Mouse (Mus musculus) olfactory bulb, adult 2 months (tissue): ENCODE data around the gene Coro7. TPM values are rescaled to one million over a fixed set of nuclear protein-coding genes. Genes with fewer than 3 reads are reported as not detected.

Experiments
- H3K27ac ChIP-seq: fragments of 200-500 bp; 2 replicates; pipeline ENCODE4 v1.5.1; 2012; ENCODE audit warnings: low read depth, low read length; ENCODE audit not compliant: insufficient read depth
- H3K4me1 ChIP-seq: fragments of 200-500 bp; 2 replicates; pipeline ENCODE4 v1.6.1; 2012; ENCODE audit warnings: low read length; ENCODE audit not compliant: control insufficient read depth, insufficient read depth
- H3K4me3 ChIP-seq: fragments of 200-500 bp; 2 replicates; pipeline ENCODE4 v1.5.1; 2012; ENCODE audit warnings: mild to moderate bottlenecking, low read depth, low read length, moderate library complexity; ENCODE audit not compliant: insufficient read depth
- CTCF ChIP-seq: fragments of 200-500 bp; IDR thresholded peaks from 2 replicates; pipeline ENCODE4 v1.5.1; 2012; ENCODE audit warnings: low read depth, mild to moderate bottlenecking, low read length, moderate library complexity; ENCODE audit not compliant: insufficient read depth
- POLR2A ChIP-seq: fragments of 200-500 bp; IDR thresholded peaks from 2 replicates; pipeline ENCODE4 v1.6.1; 2012; ENCODE audit warnings: mild to moderate bottlenecking, low read depth, low read length, moderate library complexity; ENCODE audit not compliant: insufficient read depth
- WGBS: fragments of 180-500 bp; shearing (Covaris S2); methylation state at CpG from one replicate; pipeline ENCODE4 v1.1.7; 2018; 5-methylcytosine and 5-hydroxymethylcytosine counted together
- polyA plus RNA-seq: library from polyadenylated mRNA; stranded (reverse); fragments of >200 nt; gene quantifications from 2 replicates; pipeline ENCODE4 v1.2.4, GENCODE M21; 2012; ENCODE audit warnings: low replicate concordance; ENCODE audit not compliant: missing spikeins, insufficient read depth, insufficient read length

The Coro7 gene
- polyA plus RNA-seq, 1 experiment: not detected

DNA sequence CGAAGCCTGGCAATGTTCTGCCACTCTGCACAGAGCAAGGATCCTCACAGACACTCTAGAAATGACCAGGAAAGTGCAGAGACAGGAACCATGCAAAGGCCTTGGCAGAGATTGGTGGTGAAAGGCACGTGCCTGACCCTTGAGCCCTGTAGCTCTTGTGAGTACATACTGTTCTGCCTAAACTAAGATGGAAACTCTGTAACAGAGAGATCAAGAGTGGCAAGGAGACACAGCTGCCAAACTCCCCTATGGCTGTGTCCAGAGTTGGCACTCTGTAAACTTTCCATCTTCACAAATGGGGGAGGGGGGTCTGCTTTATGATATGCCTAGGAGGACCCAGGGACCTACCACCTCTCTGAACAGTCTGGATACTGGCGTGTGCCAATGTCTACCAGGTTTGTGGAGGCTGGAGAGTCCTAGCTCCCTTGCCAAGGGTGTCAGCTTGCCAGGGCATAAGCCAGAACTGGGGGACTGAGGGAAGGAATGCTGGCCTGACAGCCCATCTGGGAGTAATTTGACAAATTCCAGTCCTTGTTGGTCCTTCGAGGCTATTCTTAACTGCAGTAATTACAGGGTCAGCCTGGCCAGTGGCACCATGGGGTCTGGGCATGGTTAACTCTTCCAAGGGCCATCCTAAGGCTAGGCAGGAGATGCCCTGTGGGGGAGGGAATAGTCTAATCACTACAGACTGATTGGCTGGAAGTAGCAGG is 26.7 kb downstream of the Coro7 start:
- TF ChIP-seq CTCF (no peak), POLR2A (no peak)
- H3K4me1 ChIP-seq: peaks cover 36% of the 10 kb centered on the region
- WGBS: 48% methylated on average over 4 of the region's 4 CpGs
- no peak overlapping the region for H3K27ac ChIP-seq
- H3K4me3 ChIP-seq: no peak overlapping the region

DNA sequence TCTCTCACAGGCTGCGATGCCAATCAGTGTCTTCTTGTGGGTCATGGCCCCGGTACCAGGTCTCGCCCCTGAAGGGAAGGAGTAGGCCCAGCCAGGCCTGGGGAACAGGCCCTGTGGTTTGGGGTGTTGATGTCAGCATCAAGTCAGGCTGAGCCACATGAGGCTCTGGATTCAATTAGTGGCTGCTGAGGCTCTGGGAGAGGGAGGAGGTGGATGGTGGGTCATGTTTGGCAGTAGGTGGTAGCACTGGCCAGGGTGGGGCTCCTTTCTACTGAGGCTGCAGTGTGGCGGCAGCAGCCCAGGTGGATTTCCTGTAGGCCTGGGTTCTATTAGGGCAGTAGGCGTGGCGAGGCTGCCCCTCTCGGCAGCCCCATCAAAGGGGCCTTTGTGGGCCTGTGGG is 28.0 kb downstream of the Coro7 start:
- H3K27ac ChIP-seq: no peak overlapping the region
- WGBS: 69% methylated on average over 7 of the region's 7 CpGs
- H3K4me3 ChIP-seq: no peak overlapping the region
- H3K4me1 ChIP-seq: peaks cover 42% of the 10 kb centered on the region
- TF ChIP-seq POLR2A (no peak), CTCF (no peak)

GRCm38 (mm10) chr16:4651081-4651480 is 28.5 kb downstream of the Coro7 start:
- H3K4me1 ChIP-seq: peaks cover 36% of the 10 kb centered on the region
- TF ChIP-seq POLR2A (no peak), CTCF (no peak)
- 79% methylated on average over 1 of the region's 1 CpGs for WGBS
- no peak overlapping the region for H3K27ac ChIP-seq
- H3K4me3 ChIP-seq: no peak overlapping the region

DNA sequence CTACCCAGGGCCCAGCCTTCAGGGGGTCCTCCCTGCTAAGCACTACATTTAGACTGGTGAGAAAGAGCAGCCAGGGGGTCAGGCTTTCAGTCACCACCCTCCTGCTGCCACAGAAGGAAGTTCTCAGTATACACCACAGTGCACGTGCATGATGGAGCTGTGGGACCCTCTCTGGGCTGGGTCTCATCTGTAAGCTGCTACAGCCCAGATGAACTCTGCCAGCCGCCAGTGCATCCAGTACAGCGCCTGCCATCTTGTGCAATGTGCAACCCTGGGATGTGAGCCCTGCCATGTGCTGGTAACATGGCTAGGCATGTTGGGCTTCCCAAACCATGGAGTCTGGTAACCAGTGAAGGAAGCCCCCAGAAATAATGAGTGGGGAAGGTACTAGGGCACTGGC is 29.4 kb downstream of the Coro7 start:
- 89% methylated on average over 3 of the region's 3 CpGs for WGBS
- TF ChIP-seq CTCF (no peak), POLR2A (no peak)
- Histone ChIP-seq H3K4me1 (peaks cover 28% of the 10 kb centered on the region), H3K4me3 (no peak overlapping the region), H3K27ac (no peak overlapping the region)

GRCm38 (mm10) chr16:4649692-4650091 is 29.9 kb downstream of the Coro7 start:
- Histone ChIP-seq H3K4me1 (peaks cover 28% of the 10 kb centered on the region), H3K27ac (no peak overlapping the region), H3K4me3 (no peak overlapping the region)
- 91% methylated on average over 11 of the region's 11 CpGs for WGBS
- no peak for TF ChIP-seq CTCF
- no peak for TF ChIP-seq POLR2A

DNA sequence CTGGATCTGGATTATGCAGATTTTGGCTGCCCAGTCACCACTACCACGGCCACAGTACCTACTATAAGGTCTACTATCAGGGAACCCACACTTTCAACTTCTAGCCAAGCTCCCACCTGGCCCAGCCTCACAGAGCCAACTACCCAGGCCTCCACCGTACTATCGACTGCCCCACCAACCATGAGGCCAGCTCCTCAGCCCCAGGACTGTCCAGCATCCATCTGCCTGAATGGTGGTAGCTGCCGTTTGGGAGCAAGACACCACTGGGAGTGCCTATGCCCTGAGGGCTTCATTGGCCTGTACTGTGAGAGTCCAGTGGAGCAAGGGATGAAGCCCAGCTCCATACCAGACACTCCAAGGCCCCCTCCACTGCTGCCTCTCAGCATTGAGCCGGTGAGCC is 30.4 kb downstream of the Coro7 start:
- no peak for TF ChIP-seq CTCF
- no peak for TF ChIP-seq POLR2A
- H3K27ac ChIP-seq: no peak overlapping the region
- H3K4me3 ChIP-seq: no peak overlapping the region
- H3K4me1 ChIP-seq: peaks cover 28% of the 10 kb centered on the region
- 87% methylated on average over 5 of the region's 5 CpGs for WGBS

DNA sequence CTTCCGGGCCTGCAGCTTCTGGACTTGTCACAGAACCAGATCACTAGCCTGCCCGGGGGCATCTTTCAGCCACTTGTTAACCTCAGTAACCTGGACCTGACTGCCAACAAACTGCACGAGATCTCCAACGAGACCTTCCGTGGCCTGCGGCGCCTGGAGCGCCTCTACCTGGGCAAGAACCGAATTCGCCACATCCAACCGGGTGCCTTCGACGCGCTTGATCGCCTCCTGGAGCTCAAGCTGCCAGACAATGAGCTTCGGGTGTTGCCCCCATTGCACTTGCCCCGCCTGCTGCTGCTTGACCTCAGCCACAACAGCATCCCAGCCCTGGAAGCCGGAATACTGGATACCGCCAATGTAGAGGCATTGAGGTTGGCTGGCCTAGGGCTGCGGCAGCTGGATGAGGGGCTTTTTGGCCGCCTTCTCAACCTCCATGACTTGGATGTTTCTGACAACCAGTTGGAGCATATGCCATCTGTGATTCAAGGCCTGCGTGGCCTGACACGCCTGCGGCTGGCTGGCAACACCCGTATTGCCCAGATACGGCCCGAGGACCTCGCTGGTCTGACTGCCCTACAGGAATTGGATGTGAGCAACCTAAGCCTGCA is 31.1 kb downstream of the Coro7 start:
- TF ChIP-seq POLR2A (no peak), CTCF (no peak)
- peaks cover 34% of the 10 kb centered on the region for H3K4me1 ChIP-seq
- 89% methylated on average over 28 of the region's 28 CpGs for WGBS
- H3K27ac ChIP-seq: no peak overlapping the region
- H3K4me3 ChIP-seq: no peak overlapping the region

GRCm38 (mm10) chr16:4647651-4648141 is 31.9 kb downstream of the Coro7 start:
- no peak overlapping the region for H3K4me3 ChIP-seq
- 49% methylated on average over 13 of the region's 13 CpGs for WGBS
- no peak for TF ChIP-seq CTCF
- no peak for TF ChIP-seq POLR2A
- peaks cover 41% of the 10 kb centered on the region for H3K4me1 ChIP-seq
- H3K27ac ChIP-seq: no peak overlapping the region; the same call in 1 of the 2 replicates

DNA sequence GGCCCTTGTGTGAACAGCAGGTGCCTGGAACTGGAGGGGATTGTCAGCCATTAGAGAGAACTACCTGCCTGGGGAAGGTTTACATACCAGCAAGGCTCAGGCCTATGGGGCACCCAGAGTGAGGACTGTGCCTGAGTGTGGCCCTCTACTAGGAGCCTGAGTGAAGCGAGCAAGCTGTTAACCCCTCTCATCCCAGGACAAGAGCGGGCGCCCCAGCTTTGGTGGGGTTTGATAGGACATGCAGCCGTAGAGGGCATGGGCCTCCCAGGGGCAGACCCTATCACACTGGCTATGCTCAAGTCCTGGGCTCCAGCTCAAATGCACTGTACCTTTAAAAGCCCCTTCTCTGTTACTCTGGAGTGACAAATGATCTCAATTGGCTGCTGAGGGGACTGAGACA is 32.7 kb downstream of the Coro7 start:
- Histone ChIP-seq H3K27ac (no peak overlapping the region), H3K4me3 (no peak overlapping the region), H3K4me1 (peaks cover 43% of the 10 kb centered on the region)
- TF ChIP-seq CTCF (no peak), POLR2A (no peak)
- 86% methylated on average over 4 of the region's 4 CpGs for WGBS

GRCm38 (mm10) chr16:4645867-4646266 is 33.7 kb downstream of the Coro7 start:
- H3K27ac ChIP-seq: no peak overlapping the region
- TF ChIP-seq POLR2A (no peak), CTCF (no peak)
- peaks cover 41% of the 10 kb centered on the region for H3K4me1 ChIP-seq
- H3K4me3 ChIP-seq: no peak overlapping the region
- 85% methylated on average over 4 of the region's 4 CpGs for WGBS
